Comparison of ENCODE assay signal across 10 mouse cellular contexts in genomic region chrX:165156549-165156948, GRCm38 (mm10).
"Had no signal": no experiment of that assay in that cellular context is flagged by ENCODE, and none has a peak within 500 bp of the region (broad histone marks: within the 10 kb centered on the region; RNA-seq: fewer than 3 reads in every experiment).

No protein-coding gene starts in this region.

- DNase-seq: liver, postnatal 0 days; lung, adult 2 months; lung, postnatal 14 days; lung, postnatal 36 days; right cerebral cortex, postnatal 14 days; thymus, adult 2 months; thymus, postnatal 25 days had no signal

- ATAC-seq: liver, postnatal 0 days; lung, postnatal 0 days; midbrain, embryonic 13.5 days; midbrain, embryonic 15.5 days had no signal
